Mouse (Mus musculus) testis, adult 2 months (tissue): ENCODE data around the gene Slc17a3. TPM values are rescaled to one million over a fixed set of nuclear protein-coding genes. Genes with fewer than 3 reads are reported as not detected.

ENCODE experiments used
- H3K27ac ChIP-seq: fragments of 200-500 bp; 2 replicates; pipeline ENCODE4 v1.5.1; 2012; ENCODE audit warnings: low read depth, low read length; ENCODE audit not compliant: control insufficient read depth, insufficient read depth
- H3K27me3 ChIP-seq: fragments of 200-500 bp; 2 replicates; pipeline ENCODE4 v1.6.1; 2012; ENCODE audit warnings: mild to moderate bottlenecking, low read length, moderate library complexity; ENCODE audit not compliant: control insufficient read depth, insufficient read depth
- H3K36me3 ChIP-seq: fragments of 200-500 bp; 2 replicates; pipeline ENCODE4 v1.6.1; 2012; ENCODE audit warnings: mild to moderate bottlenecking, low read length; ENCODE audit not compliant: control insufficient read depth, insufficient read depth
- H3K4me1 ChIP-seq: fragments of 200-500 bp; 2 replicates; pipeline ENCODE4 v1.6.1; 2012; ENCODE audit warnings: low read length; ENCODE audit not compliant: control insufficient read depth, insufficient read depth
- H3K4me3 ChIP-seq: fragments of 200-500 bp; 2 replicates; pipeline ENCODE4 v1.5.1; 2012; ENCODE audit warnings: low read depth, mild to moderate bottlenecking, low read length, moderate library complexity, mixed read lengths; ENCODE audit not compliant: control insufficient read depth
- CTCF ChIP-seq: fragments of 200-500 bp; IDR thresholded peaks from 2 replicates; pipeline ENCODE4 v1.5.1; 2012; ENCODE audit warnings: low read depth, mild to moderate bottlenecking, inconsistent platforms, low read length, moderate library complexity; ENCODE audit not compliant: control insufficient read depth, insufficient read depth, insufficient replicate concordance
- POLR2A ChIP-seq: fragments of 200-500 bp; IDR thresholded peaks from 2 replicates; pipeline ENCODE4 v1.6.1; 2012; ENCODE audit warnings: low read depth, mild to moderate bottlenecking, inconsistent platforms, low read length, moderate library complexity; ENCODE audit not compliant: control insufficient read depth
- polyA plus RNA-seq: library from polyadenylated mRNA; depleted of rRNA; stranded (reverse); fragments of >200 nt; gene quantifications from 2 replicates; pipeline ENCODE4 v1.2.3, GENCODE M21; 2012

Gene Slc17a3
- polyA plus RNA-seq, 1 experiment, result 0.21 TPM

DNA sequence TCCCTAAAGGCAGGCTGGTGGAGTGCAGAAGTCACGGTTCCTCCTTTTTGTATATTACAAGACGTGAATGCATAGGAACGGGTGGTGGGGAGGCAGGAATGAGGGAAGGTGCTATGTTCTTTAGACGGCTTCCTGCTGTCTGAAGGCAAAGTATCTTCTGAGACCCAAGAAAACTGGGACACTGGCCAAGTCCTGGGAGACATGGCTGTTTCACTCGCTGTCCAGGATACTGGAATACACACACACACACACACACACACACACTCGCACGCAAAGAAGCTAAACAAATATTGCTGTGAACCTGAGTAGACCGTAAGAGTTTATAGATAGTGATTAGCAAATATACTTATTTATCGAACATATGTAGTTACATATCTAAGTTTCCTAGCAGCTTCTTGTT lies 25.5 kb downstream of the Slc17a3 start:
- Histone ChIP-seq H3K4me1 (peaks cover 5% of the 10 kb centered on the region), H3K27ac (no peak overlapping the region), H3K27me3 (no peaks in the 10 kb centered on the region), H3K36me3 (no peaks in the 10 kb centered on the region), H3K4me3 (no peak overlapping the region)
- TF ChIP-seq CTCF (no peak), POLR2A (no peak)

DNA sequence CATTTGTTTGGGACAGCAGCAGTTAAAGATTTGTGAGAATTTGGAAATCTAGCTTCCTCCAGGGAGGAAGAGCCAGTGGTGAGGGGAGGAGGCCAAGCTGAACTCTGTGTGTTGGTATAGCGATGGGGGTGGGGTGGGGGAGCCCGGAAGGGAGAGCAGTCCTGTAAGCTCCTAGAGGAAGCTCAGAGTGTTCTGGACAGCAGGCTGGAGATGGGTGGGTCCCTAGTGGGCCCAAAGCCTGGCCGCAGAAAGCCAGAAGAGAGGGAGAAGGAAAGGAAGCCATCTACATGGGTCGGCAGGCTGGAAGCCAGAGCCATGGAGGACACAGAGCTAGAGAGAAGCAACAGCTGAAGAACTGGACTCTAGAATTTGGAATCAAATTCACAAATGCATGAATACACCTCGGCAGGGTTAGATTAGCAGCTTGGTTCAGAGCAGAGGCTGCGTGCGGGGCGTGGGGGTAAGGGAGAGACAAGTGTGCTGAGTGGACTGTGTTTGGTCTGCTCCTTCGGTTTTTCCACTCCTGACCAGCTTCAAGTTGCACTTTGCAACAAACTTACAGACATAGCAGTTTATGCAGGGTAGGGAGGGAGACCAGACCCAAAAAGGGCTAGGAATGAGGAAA lies 27.0 kb downstream of the Slc17a3 start:
- TF ChIP-seq POLR2A (no peak), CTCF (no peak)
- H3K4me1 ChIP-seq, result peaks cover 5% of the 10 kb centered on the region
- H3K27ac ChIP-seq, result no peak overlapping the region
- no peaks in the 10 kb centered on the region for H3K36me3 ChIP-seq
- H3K4me3 ChIP-seq, result no peak overlapping the region
- H3K27me3 ChIP-seq, result no peaks in the 10 kb centered on the region

DNA sequence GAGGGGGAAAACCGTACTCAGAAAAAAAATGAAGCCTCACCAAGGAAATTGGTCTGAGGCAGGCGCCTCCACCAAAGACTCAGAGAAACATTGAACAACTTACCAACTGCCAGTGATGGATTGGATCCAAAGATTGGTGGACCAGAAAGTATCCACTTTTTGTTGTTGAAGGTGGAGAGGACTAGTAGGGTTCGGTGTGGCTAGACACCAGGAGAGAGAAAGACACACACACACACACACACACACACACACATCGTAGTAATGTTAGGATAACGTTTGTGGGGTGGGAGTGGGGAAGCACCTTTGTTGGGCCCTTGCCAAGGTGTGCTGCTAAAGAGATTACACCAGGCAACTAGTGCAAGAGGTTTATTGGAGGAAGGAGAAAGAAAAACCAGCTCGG lies 27.8 kb downstream of the Slc17a3 start:
- Histone ChIP-seq H3K4me1 (peaks cover 5% of the 10 kb centered on the region), H3K4me3 (no peak overlapping the region), H3K36me3 (no peaks in the 10 kb centered on the region), H3K27me3 (no peaks in the 10 kb centered on the region), H3K27ac (no peak overlapping the region)
- TF ChIP-seq CTCF (no peak), POLR2A (no peak)

DNA sequence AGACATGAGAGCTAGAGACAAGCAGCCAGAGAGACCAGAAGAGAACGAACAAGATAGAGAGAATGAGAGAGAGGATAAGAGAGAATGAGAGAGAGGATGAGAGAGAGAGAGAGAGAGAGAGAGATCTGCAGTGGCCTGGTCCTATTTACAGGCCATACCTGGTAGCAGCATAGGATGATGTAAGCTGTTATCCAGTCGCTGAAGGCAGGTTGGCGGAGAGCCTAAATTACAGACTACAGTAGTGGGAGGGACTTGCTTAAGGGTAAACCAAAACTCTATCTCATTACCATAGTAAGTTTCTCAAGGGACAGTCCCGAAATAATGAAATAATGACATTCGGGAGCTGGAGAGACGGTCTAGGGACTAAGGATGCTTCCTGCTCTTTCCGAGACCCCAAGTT lies 28.2 kb downstream of the Slc17a3 start, which contains the start of gene Slc17a1:
Gene Slc17a1, plus strand, starts transcription at position 346 of the 400 bp plus-strand sequence.
- no peak within 1 kb of the TSS for H3K27ac ChIP-seq
- TF ChIP-seq CTCF (no peak), POLR2A (no peak)
- no peaks in the 10 kb centered on the region for H3K36me3 ChIP-seq
- no peaks in the 10 kb centered on the region for H3K27me3 ChIP-seq
- peaks cover 5% of the 10 kb centered on the region for H3K4me1 ChIP-seq
- H3K4me3 ChIP-seq, result no peak within 1 kb of the TSS

DNA sequence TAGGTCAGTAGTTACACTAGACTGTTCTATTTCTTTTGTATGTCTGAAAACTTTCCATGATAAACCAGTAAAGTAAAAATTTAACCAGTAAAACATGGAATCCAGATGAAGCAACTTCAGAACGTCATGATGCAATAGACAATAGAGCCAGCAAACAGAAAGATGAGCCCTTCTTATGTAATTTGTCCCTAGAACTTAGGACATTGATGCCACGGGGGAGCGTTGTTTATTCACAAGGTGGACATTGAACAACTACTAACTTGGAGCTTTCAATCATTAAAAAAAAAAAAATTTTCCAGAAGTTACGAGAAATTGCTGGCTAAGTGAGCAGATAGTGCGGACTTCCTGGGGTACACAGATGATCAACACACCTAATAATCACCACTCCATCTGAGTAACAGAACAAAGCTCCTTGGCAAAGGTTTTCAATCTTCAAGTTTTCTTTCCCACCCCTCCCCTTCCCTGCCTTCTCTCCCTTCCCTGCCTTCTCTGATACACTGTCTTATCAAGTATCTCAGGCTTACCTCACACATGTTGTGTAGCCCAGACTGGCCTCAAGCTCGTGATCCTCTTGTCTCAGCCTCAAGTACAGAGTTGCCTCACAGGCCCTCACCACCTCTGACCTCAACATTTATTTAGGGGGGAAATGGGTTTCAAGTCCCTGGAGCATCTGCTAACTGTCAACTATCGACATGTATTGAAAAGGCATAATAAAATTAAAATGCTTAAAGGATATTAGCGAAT lies 29.7 kb downstream of the Slc17a3 start:
- Histone ChIP-seq H3K27ac (no peak overlapping the region), H3K36me3 (no peaks in the 10 kb centered on the region), H3K4me1 (peaks cover 5% of the 10 kb centered on the region), H3K27me3 (no peaks in the 10 kb centered on the region), H3K4me3 (no peak overlapping the region)
- TF ChIP-seq POLR2A, result no peak
- TF ChIP-seq CTCF, result no peak

DNA sequence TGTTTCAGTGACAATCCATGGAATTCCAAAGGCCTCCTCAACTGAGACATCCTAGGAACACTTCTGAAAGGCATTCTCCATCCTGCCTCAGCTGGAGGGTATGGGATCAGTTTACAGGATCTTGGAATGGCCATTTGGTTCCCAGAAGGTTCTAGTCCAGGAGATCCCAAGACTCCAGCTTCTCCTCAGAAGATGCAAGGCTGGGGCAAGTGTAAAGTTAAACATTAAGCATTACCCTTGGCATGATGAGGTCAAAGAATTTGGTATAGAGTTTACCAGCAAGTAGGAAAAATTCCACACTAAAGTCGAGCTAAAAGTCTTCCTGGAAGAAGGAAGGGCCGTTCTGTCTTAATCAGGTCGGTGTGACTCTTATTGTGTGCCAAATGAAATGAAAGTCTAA lies 30.8 kb downstream of the Slc17a3 start:
- no peaks in the 10 kb centered on the region for H3K27me3 ChIP-seq
- no peak overlapping the region for H3K27ac ChIP-seq
- H3K36me3 ChIP-seq, result no peaks in the 10 kb centered on the region
- H3K4me1 ChIP-seq, result peaks cover 5% of the 10 kb centered on the region
- H3K4me3 ChIP-seq, result no peak overlapping the region
- TF ChIP-seq POLR2A (no peak), CTCF (no peak)

DNA sequence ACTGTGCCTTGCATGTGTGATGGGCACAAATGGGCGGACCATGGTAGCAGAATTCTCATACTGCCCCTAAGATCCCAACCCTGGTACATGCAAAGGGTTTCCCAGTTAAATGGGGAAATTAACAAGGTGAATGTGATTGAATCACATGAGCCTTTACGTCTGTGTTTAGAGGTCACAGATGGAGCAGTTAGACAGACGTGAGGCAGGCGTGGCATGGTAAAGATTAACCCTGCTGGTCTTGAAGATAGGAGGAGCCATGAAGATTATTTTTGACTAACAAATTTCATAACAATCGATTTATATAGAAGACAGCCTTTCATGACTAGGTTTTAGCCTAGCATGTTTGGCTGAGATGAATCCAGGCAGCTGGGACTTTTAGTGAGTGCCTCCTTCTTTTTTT lies 33.9 kb downstream of the Slc17a3 start:
- Histone ChIP-seq H3K27ac (no peak overlapping the region), H3K4me1 (no peaks in the 10 kb centered on the region), H3K36me3 (no peaks in the 10 kb centered on the region), H3K27me3 (no peaks in the 10 kb centered on the region), H3K4me3 (no peak overlapping the region)
- TF ChIP-seq CTCF (no peak), POLR2A (no peak)

DNA sequence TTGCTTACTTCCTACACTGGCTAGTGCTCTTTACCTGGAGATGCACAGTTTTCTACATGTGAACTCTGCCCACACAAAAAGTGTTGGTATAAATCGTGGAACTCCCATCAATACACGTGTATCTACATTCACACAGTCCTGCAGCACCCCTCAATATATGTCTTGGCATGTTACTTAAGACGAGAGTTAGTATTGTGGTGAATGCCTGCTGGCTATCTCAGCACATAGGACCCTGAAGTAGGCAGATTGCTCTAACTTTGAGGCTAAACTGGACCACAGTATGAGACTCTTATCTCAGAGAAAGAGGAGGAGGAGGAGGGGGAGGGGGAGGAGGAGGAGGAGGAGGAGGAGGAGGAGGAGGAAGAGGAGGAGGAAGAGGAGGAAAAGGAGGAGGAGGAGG lies 39.9 kb downstream of the Slc17a3 start:
- H3K27ac ChIP-seq, result no peak overlapping the region
- H3K27me3 ChIP-seq, result no peaks in the 10 kb centered on the region
- H3K4me3 ChIP-seq, result no peak overlapping the region
- no peaks in the 10 kb centered on the region for H3K4me1 ChIP-seq
- no peaks in the 10 kb centered on the region for H3K36me3 ChIP-seq
- TF ChIP-seq POLR2A (no peak), CTCF (no peak)
